Mouse (Mus musculus): ENCODE measurements around the gene Ankrd49.

DNA sequence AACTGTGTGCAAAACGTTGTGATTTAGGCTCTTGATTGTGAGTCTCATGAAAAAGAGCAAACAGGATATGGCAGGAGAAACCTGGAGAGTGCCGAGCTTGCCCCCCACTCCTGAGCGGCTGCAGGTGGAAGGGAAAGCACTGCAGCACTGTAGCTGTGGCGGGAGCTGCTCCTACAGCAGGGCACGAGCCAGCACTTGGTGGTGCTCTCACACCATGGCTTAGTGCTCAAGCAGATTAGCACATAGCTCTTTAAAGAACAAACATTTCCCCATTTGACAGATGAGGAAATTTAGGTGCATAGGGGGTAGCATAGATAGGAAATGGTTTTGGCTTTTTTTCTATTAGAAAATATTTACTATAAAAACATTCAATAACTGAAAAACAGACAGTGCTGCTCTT lies 47.4 kb upstream of the Ankrd49 start:
- TF ChIP-seq CTCF (conservative IDR thresholded peaks at IDR 0.05; ENCODE audit: low read length) (no peak), POU5F1 (IDR thresholded peaks at IDR 0.05; ENCODE audit: borderline replicate concordance, low read length) (no peak), NANOG (IDR thresholded peaks at IDR 0.05; ENCODE audit: borderline replicate concordance, low read length) (no peak)
